Mouse (Mus musculus): Measurements from ENCODE around the gene Gfy. TPM values are rescaled to one million over a fixed set of nuclear protein-coding genes. Genes with fewer than 3 reads are reported as not detected.

Gfy gene
- polyA plus RNA-seq, 1 experiment from 2014 or later = not detected

GRCm38 (mm10) chr7:45192585-45193310 lies 13.4 kb upstream of the Gfy start:
- peaks cover 25% of the 10 kb centered on the region for H3K27me3 ChIP-seq (ENCODE audit: insufficient read depth, low read length)
- H3K9me3 ChIP-seq (ENCODE audit: low read length) = no peaks in the 10 kb centered on the region
- TF ChIP-seq EP300 (IDR thresholded peaks at IDR 0.05; ENCODE audit: low read depth) (no peak), CTCF (IDR thresholded peaks at IDR 0.05; ENCODE audit: low read depth) (no peak)
- WGBS (ENCODE audit: insufficient replicate concordance) = 66% methylated on average over 7 of the region's 7 CpGs
- no peak overlapping the region for H3K4me2 ChIP-seq (ENCODE audit: low read depth, low read length)
- H3K27ac ChIP-seq (ENCODE audit: low read depth) = no peak overlapping the region
- H3K9ac ChIP-seq (replicated peaks) = no peak overlapping the region
- no peaks in the 10 kb centered on the region for H3K4me1 ChIP-seq (ENCODE audit: insufficient read depth)
- H3K36me3 ChIP-seq (replicated peaks; ENCODE audit: insufficient read depth, low read length) = no peaks in the 10 kb centered on the region
- no peak for ATAC-seq
- no peak for DNase-seq
- H3K4me3 ChIP-seq (ENCODE audit: low read depth, low read length) = no peak overlapping the region

GRCm38 (mm10) chr7:45191803-45192363 lies 12.5 kb upstream of the Gfy start:
- no peak overlapping the region for H3K4me2 ChIP-seq (ENCODE audit: low read depth, low read length)
- TF ChIP-seq EP300 (IDR thresholded peaks at IDR 0.05; ENCODE audit: low read depth) = no peak
- no peak for TF ChIP-seq CTCF (IDR thresholded peaks at IDR 0.05; ENCODE audit: low read depth)
- no peak overlapping the region for H3K27ac ChIP-seq (ENCODE audit: low read depth)
- DNase-seq = no peak
- ATAC-seq = no peak
- H3K9me3 ChIP-seq (ENCODE audit: low read length) = no peaks in the 10 kb centered on the region
- H3K9ac ChIP-seq (replicated peaks) = no peak overlapping the region
- no peaks in the 10 kb centered on the region for H3K36me3 ChIP-seq (replicated peaks; ENCODE audit: insufficient read depth, low read length)
- 22% methylated on average over 8 of the region's 8 CpGs for WGBS (ENCODE audit: insufficient replicate concordance)
- no peaks in the 10 kb centered on the region for H3K4me1 ChIP-seq (ENCODE audit: insufficient read depth)
- peaks cover 30% of the 10 kb centered on the region for H3K27me3 ChIP-seq (ENCODE audit: insufficient read depth, low read length)
- H3K4me3 ChIP-seq (ENCODE audit: low read depth, low read length) = no peak overlapping the region

GRCm38 (mm10) chr7:45191161-45191560 lies 11.8 kb upstream of the Gfy start:
- no peak overlapping the region for H3K4me3 ChIP-seq (ENCODE audit: low read depth, low read length)
- TF ChIP-seq EP300 (IDR thresholded peaks at IDR 0.05; ENCODE audit: low read depth) = no peak
- no peak for TF ChIP-seq CTCF (IDR thresholded peaks at IDR 0.05; ENCODE audit: low read depth)
- H3K36me3 ChIP-seq (replicated peaks; ENCODE audit: insufficient read depth, low read length) = no peaks in the 10 kb centered on the region
- 49% methylated on average over 2 of the region's 2 CpGs for WGBS (ENCODE audit: insufficient replicate concordance)
- ATAC-seq (no peak), DNase-seq (no peak)
- no peaks in the 10 kb centered on the region for H3K4me1 ChIP-seq (ENCODE audit: insufficient read depth)
- H3K9ac ChIP-seq (replicated peaks) = no peak overlapping the region
- H3K27ac ChIP-seq (ENCODE audit: low read depth) = no peak overlapping the region
- no peaks in the 10 kb centered on the region for H3K9me3 ChIP-seq (ENCODE audit: low read length)
- peaks cover 38% of the 10 kb centered on the region for H3K27me3 ChIP-seq (ENCODE audit: insufficient read depth, low read length)
- H3K4me2 ChIP-seq (ENCODE audit: low read depth, low read length) = no peak overlapping the region

GRCm38 (mm10) chr7:45190186-45190585 lies 10.8 kb upstream of the Gfy start:
- 73% methylated on average over 6 of the region's 6 CpGs for WGBS (ENCODE audit: insufficient replicate concordance)
- DNase-seq (no peak), ATAC-seq (no peak)
- H3K27ac ChIP-seq (ENCODE audit: low read depth) = no peak overlapping the region
- no peaks in the 10 kb centered on the region for H3K36me3 ChIP-seq (replicated peaks; ENCODE audit: insufficient read depth, low read length)
- no peak overlapping the region for H3K9ac ChIP-seq (replicated peaks)
- no peak overlapping the region for H3K4me2 ChIP-seq (ENCODE audit: low read depth, low read length)
- no peak overlapping the region for H3K4me3 ChIP-seq (ENCODE audit: low read depth, low read length)
- no peaks in the 10 kb centered on the region for H3K4me1 ChIP-seq (ENCODE audit: insufficient read depth)
- no peak for TF ChIP-seq CTCF (IDR thresholded peaks at IDR 0.05; ENCODE audit: low read depth)
- TF ChIP-seq EP300 (IDR thresholded peaks at IDR 0.05; ENCODE audit: low read depth) = no peak
- peaks cover 45% of the 10 kb centered on the region for H3K27me3 ChIP-seq (ENCODE audit: insufficient read depth, low read length)
- H3K9me3 ChIP-seq (ENCODE audit: low read length) = no peaks in the 10 kb centered on the region

GRCm38 (mm10) chr7:45189600-45189999 lies 10.2 kb upstream of the Gfy start:
- Histone ChIP-seq H3K4me2 (ENCODE audit: low read depth, low read length) (no peak overlapping the region), H3K9me3 (ENCODE audit: low read length) (no peaks in the 10 kb centered on the region), H3K4me3 (ENCODE audit: low read depth, low read length) (no peak overlapping the region), H3K4me1 (ENCODE audit: insufficient read depth) (no peaks in the 10 kb centered on the region), H3K9ac (replicated peaks) (no peak overlapping the region), H3K36me3 (replicated peaks; ENCODE audit: insufficient read depth, low read length) (no peaks in the 10 kb centered on the region), H3K27me3 (ENCODE audit: insufficient read depth, low read length) (peaks cover 51% of the 10 kb centered on the region), H3K27ac (ENCODE audit: low read depth) (no peak overlapping the region)
- 51% methylated on average over 16 of the region's 16 CpGs for WGBS (ENCODE audit: insufficient replicate concordance)
- ATAC-seq = no peak
- DNase-seq = no peak
- no peak for TF ChIP-seq EP300 (IDR thresholded peaks at IDR 0.05; ENCODE audit: low read depth)
- no peak for TF ChIP-seq CTCF (IDR thresholded peaks at IDR 0.05; ENCODE audit: low read depth)

GRCm38 (mm10) chr7:45185921-45186320 lies 6.6 kb upstream of the Gfy start:
- no peak overlapping the region for H3K4me2 ChIP-seq (ENCODE audit: low read depth, low read length)
- peaks cover 7% of the 10 kb centered on the region for H3K4me1 ChIP-seq (ENCODE audit: insufficient read depth)
- WGBS (ENCODE audit: insufficient replicate concordance) = 57% methylated on average over 7 of the region's 7 CpGs
- no peak overlapping the region for H3K4me3 ChIP-seq (ENCODE audit: low read depth, low read length)
- no peak overlapping the region for H3K27ac ChIP-seq (ENCODE audit: low read depth)
- TF ChIP-seq CTCF (IDR thresholded peaks at IDR 0.05; ENCODE audit: low read depth) (no peak), EP300 (IDR thresholded peaks at IDR 0.05; ENCODE audit: low read depth) (no peak)
- H3K27me3 ChIP-seq (ENCODE audit: insufficient read depth, low read length) = peaks cover 79% of the 10 kb centered on the region
- H3K36me3 ChIP-seq (replicated peaks; ENCODE audit: insufficient read depth, low read length) = no peaks in the 10 kb centered on the region
- H3K9me3 ChIP-seq (ENCODE audit: low read length) = no peaks in the 10 kb centered on the region
- no peak overlapping the region for H3K9ac ChIP-seq (replicated peaks)
- ATAC-seq (no peak), DNase-seq (no peak)
